Mouse (Mus musculus) inflammation-experienced regulatory T-cells, adult 6 months (primary cell): ENCODE measurements around the gene Fscn2. TPM values are rescaled to one million over a fixed set of nuclear protein-coding genes. Genes with fewer than 3 reads are reported as not detected.
"Not testable (repeated sequence)": the region's sequence is repeated elsewhere in the genome, so short reads cannot be mapped to it uniquely, and the experiment has no call there.

Experiments
- ATAC-seq: one replicate; pipeline ENCODE4 v1.8.0; 2017
- polyA plus RNA-seq, 3 experiments: library from polyadenylated mRNA; unstranded; fragments of 100-300 nt; shearing (Covaris generic); gene quantifications; one replicate each; pipeline ENCODE4 v1.2.1; 2017

Fscn2 gene
- polyA plus RNA-seq, 3 experiments from 2014 or later = 0.98 TPM; not detected in 2

DNA sequence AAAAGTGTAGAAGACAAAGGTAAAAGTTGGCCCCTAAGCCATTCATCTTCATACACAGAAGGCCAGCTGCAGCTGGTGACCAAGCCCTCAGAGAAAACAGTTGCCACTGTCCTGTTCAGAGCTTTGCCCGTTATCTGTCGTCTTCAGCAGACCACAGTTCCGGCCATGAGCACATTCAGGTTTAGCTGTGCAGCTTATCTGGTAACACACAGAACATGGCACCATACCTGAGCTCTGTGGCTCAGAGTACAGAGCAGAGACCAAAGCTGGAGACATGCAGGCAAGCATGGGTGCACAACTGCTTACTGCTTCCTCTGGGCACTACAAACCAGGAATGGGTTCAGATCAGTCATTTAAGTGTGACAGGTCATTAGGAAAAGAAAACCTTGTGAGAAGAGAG is 44.5 kb downstream of the Fscn2 start:
- no peak for ATAC-seq

GRCm38 (mm10) chr11:120406445-120406844 is 45.1 kb downstream of the Fscn2 start:
- no peak for ATAC-seq

GRCm38 (mm10) chr11:120413621-120414020 is 52.3 kb downstream of the Fscn2 start:
- ATAC-seq = not testable (repeated sequence)

Other genes with a start within 250 kb of the Fscn2 start
- 10 to 100 TPM; 39.7 to 62.8 (median 44.1) TPM for gene Slc38a10, start 210.2 kb upstream of the Fscn2 start, polyA plus RNA-seq
- gene Bahcc1, start 128.6 kb upstream of the Fscn2 start, polyA plus RNA-seq = not detected
- 1,000 to 10,000 TPM; 2,239 to 4,634 (median 2,897) TPM for gene Actg1, start 13.0 kb upstream of the Fscn2 start, polyA plus RNA-seq
- 10 to 100 TPM; 15.9 to 23.1 (median 17.9) TPM for gene Faap100, start 17.2 kb downstream of the Fscn2 start, polyA plus RNA-seq
- gene Nploc4, start 76.2 kb downstream of the Fscn2 start, polyA plus RNA-seq = 10 to 100 TPM in 2 of 3 experiments, 1 to 10 TPM in 1; 8.6 to 12.4 (median 11.0) TPM
- gene Tspan10, start 81.1 kb downstream of the Fscn2 start, polyA plus RNA-seq = under 1 TPM in 1 of 3 experiments, not detected in 2; 0.28 TPM
- gene Pde6g, start 92.0 kb downstream of the Fscn2 start, polyA plus RNA-seq = under 1 TPM in 2 of 3 experiments, not detected in 1; 0.15 to 0.56 TPM
- gene Oxld1, start 96.5 kb downstream of the Fscn2 start, polyA plus RNA-seq = 1 to 10 TPM; 4.8 to 6.8 (median 5.1) TPM
- gene Ccdc137, start 96.6 kb downstream of the Fscn2 start, polyA plus RNA-seq = 10 to 100 TPM; 17.8 to 26.0 (median 17.9) TPM
- 10 to 100 TPM; 28.8 to 39.7 (median 33.1) TPM for gene Arl16, start 106.1 kb downstream of the Fscn2 start, polyA plus RNA-seq
- 10 to 100 TPM; 54.6 to 78.9 (median 73.0) TPM for gene Mrpl12, start 123.1 kb downstream of the Fscn2 start, polyA plus RNA-seq
- gene Slc25a10, start 130.3 kb downstream of the Fscn2 start, polyA plus RNA-seq = 10 to 100 TPM; 12.4 to 14.3 (median 12.7) TPM
- not detected for gene Gcgr, start 169.2 kb downstream of the Fscn2 start, polyA plus RNA-seq
- gene Mcrip1, start 188.2 kb downstream of the Fscn2 start, polyA plus RNA-seq = 100 to 1,000 TPM in 2 of 3 experiments, 10 to 100 TPM in 1; 93.4 to 136 (median 107) TPM
- not detected for gene Ppp1r27, start 189.6 kb downstream of the Fscn2 start, polyA plus RNA-seq
- gene P4hb, start 211.7 kb downstream of the Fscn2 start, polyA plus RNA-seq = 100 to 1,000 TPM; 135 to 164 (median 149) TPM
- gene Arhgdia, start 220.1 kb downstream of the Fscn2 start, polyA plus RNA-seq = 100 to 1,000 TPM; 624 to 862 (median 685) TPM
- gene Alyref, start 236.8 kb downstream of the Fscn2 start, polyA plus RNA-seq = 10 to 100 TPM; 15.8 to 76.9 (median 47.7) TPM
- 100 to 1,000 TPM; 110 to 147 (median 129) TPM for gene Anapc11, start 236.9 kb downstream of the Fscn2 start, polyA plus RNA-seq
- gene Npb, start 246.9 kb downstream of the Fscn2 start, polyA plus RNA-seq = 1 to 10 TPM in 1 of 3 experiments, under 1 TPM in 1, not detected in 1; 0.67 to 1.4 TPM